Mouse (Mus musculus): Measurements from ENCODE around the gene Blvrb. TPM values are rescaled to one million over a fixed set of nuclear protein-coding genes. Genes with fewer than 3 reads are reported as not detected.

Gene Blvrb
- polyA plus RNA-seq, 1 experiment from 2014 or later: 112 TPM

DNA sequence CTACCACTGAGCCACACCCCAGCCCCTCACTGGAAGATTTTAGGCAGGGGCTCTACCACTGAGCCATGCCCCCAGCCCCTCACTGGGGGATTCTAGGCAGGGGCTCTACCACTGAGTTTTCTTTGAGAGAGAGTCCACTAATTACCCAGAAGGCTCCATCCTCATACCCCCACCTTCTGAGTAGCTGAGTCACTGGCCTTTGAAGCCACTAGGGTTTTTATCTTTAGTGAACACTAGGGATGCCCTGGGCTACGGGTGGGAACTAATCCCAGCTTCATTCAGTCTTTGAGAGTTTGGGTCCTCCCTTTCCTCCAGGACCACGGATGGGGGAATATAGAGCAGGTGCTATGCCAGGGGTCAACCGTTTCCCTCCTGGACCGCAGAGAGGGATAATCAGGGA lies 10.8 kb downstream of the Blvrb start:
- Histone ChIP-seq H3K4me3 (replicated peaks; ENCODE audit: low read length) (no peak overlapping the region), H3K9me3 (replicated peaks; ENCODE audit: control insufficient read depth, low read length) (no peaks in the 10 kb centered on the region), H3K9ac (ENCODE audit: low read length) (no peak overlapping the region), H3K27me3 (ENCODE audit: control insufficient read depth, insufficient read depth, low read length) (no peaks in the 10 kb centered on the region), H3K27ac (ENCODE audit: low read length) (no peak overlapping the region), H3K4me2 (ENCODE audit: low read depth, low read length) (no peak overlapping the region), H3K4me1 (ENCODE audit: control insufficient read depth, insufficient read depth, low read length) (no peaks in the 10 kb centered on the region), H3K36me3 (ENCODE audit: control insufficient read depth, insufficient read depth, low read length) (0 out of 2 replicates have a peak, but pooled peaks cover 1% of the 10 kb centered on the region)
- WGBS: 84% methylated on average over 4 of the region's 4 CpGs
- ATAC-seq (ENCODE audit: insufficient read depth, low FRiP score): no peak

GRCm38 (mm10) chr7:27459640-27460039 lies 11.9 kb downstream of the Blvrb start:
- Histone ChIP-seq H3K9ac (ENCODE audit: low read length) (no peak overlapping the region), H3K27ac (ENCODE audit: low read length) (no peak overlapping the region), H3K4me2 (ENCODE audit: low read depth, low read length) (no peak overlapping the region), H3K9me3 (replicated peaks; ENCODE audit: control insufficient read depth, low read length) (no peaks in the 10 kb centered on the region), H3K4me1 (ENCODE audit: control insufficient read depth, insufficient read depth, low read length) (no peaks in the 10 kb centered on the region), H3K27me3 (ENCODE audit: control insufficient read depth, insufficient read depth, low read length) (no peaks in the 10 kb centered on the region), H3K36me3 (ENCODE audit: control insufficient read depth, insufficient read depth, low read length) (0 out of 2 replicates have a peak, but pooled peaks cover 2% of the 10 kb centered on the region), H3K4me3 (replicated peaks; ENCODE audit: low read length) (no peak overlapping the region)
- WGBS: 88% methylated on average over 5 of the region's 5 CpGs
- no peak for ATAC-seq (ENCODE audit: insufficient read depth, low FRiP score)

GRCm38 (mm10) chr7:27460477-27460876 lies 12.7 kb downstream of the Blvrb start:
- WGBS: 76% methylated on average over 6 of the region's 6 CpGs
- Histone ChIP-seq H3K9ac (ENCODE audit: low read length) (no peak overlapping the region), H3K27ac (ENCODE audit: low read length) (no peak overlapping the region), H3K36me3 (ENCODE audit: control insufficient read depth, insufficient read depth, low read length) (0 out of 2 replicates have a peak, but pooled peaks cover 2% of the 10 kb centered on the region), H3K9me3 (replicated peaks; ENCODE audit: control insufficient read depth, low read length) (no peaks in the 10 kb centered on the region), H3K4me1 (ENCODE audit: control insufficient read depth, insufficient read depth, low read length) (no peaks in the 10 kb centered on the region), H3K4me3 (replicated peaks; ENCODE audit: low read length) (no peak overlapping the region), H3K4me2 (ENCODE audit: low read depth, low read length) (no peak overlapping the region), H3K27me3 (ENCODE audit: control insufficient read depth, insufficient read depth, low read length) (no peaks in the 10 kb centered on the region)
- no peak for ATAC-seq (ENCODE audit: insufficient read depth, low FRiP score)

DNA sequence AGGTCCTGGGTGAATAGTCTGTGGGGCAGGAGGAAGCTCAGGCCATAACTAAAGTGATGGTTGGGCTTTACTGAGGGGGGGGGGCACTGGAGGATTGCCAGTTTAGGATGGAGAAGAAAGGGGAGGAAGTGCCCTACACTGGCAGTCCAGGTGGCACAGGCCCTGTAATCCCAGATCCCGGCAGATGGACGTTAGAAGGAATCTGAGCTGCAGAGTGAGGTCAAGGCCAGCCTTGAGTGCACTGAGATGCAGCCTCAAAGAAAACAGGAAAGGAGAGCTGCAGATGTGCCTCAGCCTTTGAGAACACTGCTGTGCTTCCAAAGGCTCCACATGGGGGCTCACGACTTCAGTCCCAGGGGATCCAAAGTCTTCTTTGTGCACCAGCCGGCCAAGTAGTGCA lies 19.9 kb downstream of the Blvrb start:
- Histone ChIP-seq H3K36me3 (ENCODE audit: control insufficient read depth, insufficient read depth, low read length) (0 out of 2 replicates have a peak, but pooled peaks cover 2% of the 10 kb centered on the region), H3K4me1 (ENCODE audit: control insufficient read depth, insufficient read depth, low read length) (no peaks in the 10 kb centered on the region), H3K9ac (ENCODE audit: low read length) (no peak overlapping the region), H3K4me2 (ENCODE audit: low read depth, low read length) (no peak overlapping the region), H3K4me3 (replicated peaks; ENCODE audit: low read length) (no peak overlapping the region), H3K27me3 (ENCODE audit: control insufficient read depth, insufficient read depth, low read length) (no peaks in the 10 kb centered on the region), H3K9me3 (replicated peaks; ENCODE audit: control insufficient read depth, low read length) (no peaks in the 10 kb centered on the region), H3K27ac (ENCODE audit: low read length) (no peak overlapping the region)
- ATAC-seq (ENCODE audit: insufficient read depth, low FRiP score): 0 out of 2 replicates have a peak, but pooled peaks have one; percentile 15
- WGBS: 29% methylated on average over 4 of the region's 4 CpGs

- Histone ChIP-seq H3K36me3 (ENCODE audit: control insufficient read depth, insufficient read depth, low read length) (peaks cover 5% of the 10 kb centered on the region), H3K9me3 (replicated peaks; ENCODE audit: control insufficient read depth, low read length) (no peaks in the 10 kb centered on the region), H3K4me3 (replicated peaks; ENCODE audit: low read length) (no peak overlapping the region), H3K27me3 (ENCODE audit: control insufficient read depth, insufficient read depth, low read length) (no peaks in the 10 kb centered on the region), H3K4me1 (ENCODE audit: control insufficient read depth, insufficient read depth, low read length) (no peaks in the 10 kb centered on the region), H3K27ac (ENCODE audit: low read length) (no peak overlapping the region), H3K9ac (ENCODE audit: low read length) (no peak overlapping the region), H3K4me2 (ENCODE audit: low read depth, low read length) (no peak overlapping the region)
- ATAC-seq (ENCODE audit: insufficient read depth, low FRiP score): no peak
- 90% methylated on average over 11 of the region's 11 CpGs for WGBS
These were observed 23.8 kb downstream of the Blvrb start for GRCm38 (mm10) chr7:27471390-27472120.

DNA sequence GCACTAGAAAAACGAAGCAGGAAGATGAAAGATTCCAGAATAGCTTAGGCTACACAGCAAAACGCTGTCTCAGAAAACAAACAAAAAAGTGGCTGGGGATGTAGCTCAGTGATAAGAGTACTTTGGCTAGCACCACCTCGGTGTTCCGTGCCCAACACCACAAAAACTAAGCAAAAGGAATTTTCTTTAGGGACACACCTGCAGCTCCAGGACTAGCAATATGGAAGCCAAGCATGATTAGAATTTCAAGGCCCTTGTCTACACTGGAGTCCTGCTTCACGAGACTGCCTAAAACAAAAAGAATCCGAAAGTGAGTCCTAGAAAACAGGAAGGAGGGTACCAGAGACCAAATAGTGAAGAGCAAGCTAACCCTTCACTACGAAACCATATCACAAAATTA lies 24.8 kb downstream of the Blvrb start:
- Histone ChIP-seq H3K36me3 (ENCODE audit: control insufficient read depth, insufficient read depth, low read length) (peaks cover 10% of the 10 kb centered on the region), H3K4me2 (ENCODE audit: low read depth, low read length) (peak overlapping the region; percentile 57), H3K27ac (ENCODE audit: low read length) (peak overlapping the region; percentile 98), H3K9ac (ENCODE audit: low read length) (peak overlapping the region; percentile 83), H3K27me3 (ENCODE audit: control insufficient read depth, insufficient read depth, low read length) (no peaks in the 10 kb centered on the region), H3K4me3 (replicated peaks; ENCODE audit: low read length) (peak overlapping the region; percentile 79), H3K9me3 (replicated peaks; ENCODE audit: control insufficient read depth, low read length) (no peaks in the 10 kb centered on the region), H3K4me1 (ENCODE audit: control insufficient read depth, insufficient read depth, low read length) (no peaks in the 10 kb centered on the region)
- 17% methylated on average over 7 of the region's 7 CpGs for WGBS
- ATAC-seq (ENCODE audit: insufficient read depth, low FRiP score): no peak

DNA sequence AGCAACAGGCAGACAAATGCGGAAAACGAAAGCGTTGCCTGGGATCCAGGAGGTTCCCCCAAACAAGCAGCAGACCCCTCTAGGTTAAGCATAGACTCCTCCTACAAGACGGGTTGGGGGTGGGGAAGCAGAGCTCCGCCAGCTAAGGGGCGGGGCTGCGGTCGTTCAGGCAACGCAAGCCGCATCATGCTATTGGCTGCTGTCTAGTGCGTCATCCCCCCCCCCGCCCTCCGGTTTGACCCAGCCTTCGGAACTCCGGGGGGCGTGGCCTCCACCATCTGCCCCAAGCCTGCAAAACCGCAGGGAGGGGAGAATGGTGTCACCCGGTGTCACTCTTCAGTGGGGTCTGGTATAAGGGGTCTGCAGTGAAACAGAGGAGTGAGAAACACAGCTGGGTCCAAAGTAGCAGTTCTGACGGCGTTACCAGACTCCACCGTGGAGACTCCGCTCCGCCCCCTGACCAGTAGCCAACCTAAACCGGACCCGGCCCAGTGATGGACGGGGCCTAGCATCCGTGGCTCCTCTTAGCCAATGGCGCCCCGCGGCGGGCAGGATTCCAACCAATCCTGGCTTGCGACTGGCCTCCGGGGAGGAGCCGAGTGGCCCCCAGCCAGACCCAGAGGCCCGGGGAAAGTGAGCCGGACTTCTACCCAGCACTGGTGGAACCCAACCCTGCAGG lies 25.5 kb downstream of the Blvrb start, which contains the start of gene Sertad3:
Sertad3 (plus strand) TSS at position 613 of the 679 bp plus-strand sequence.
- peaks cover 6% of the 10 kb centered on the region for H3K4me1 ChIP-seq (ENCODE audit: control insufficient read depth, insufficient read depth, low read length)
- peaks cover 10% of the 10 kb centered on the region for H3K36me3 ChIP-seq (ENCODE audit: control insufficient read depth, insufficient read depth, low read length)
- WGBS: under 1% methylated on average over 36 of the region's 36 CpGs
- H3K27me3 ChIP-seq (ENCODE audit: control insufficient read depth, insufficient read depth, low read length): no peaks in the 10 kb centered on the region
- peak; percentile 92 for ATAC-seq (ENCODE audit: insufficient read depth, low FRiP score)
- peak within 1 kb of the TSS; percentile 65 for H3K4me2 ChIP-seq (ENCODE audit: low read depth, low read length)
- peak within 1 kb of the TSS; percentile 79 for H3K4me3 ChIP-seq (replicated peaks; ENCODE audit: low read length)
- peak within 1 kb of the TSS; percentile 98 for H3K27ac ChIP-seq (ENCODE audit: low read length)
- no peaks in the 10 kb centered on the region for H3K9me3 ChIP-seq (replicated peaks; ENCODE audit: control insufficient read depth, low read length)
- H3K9ac ChIP-seq (ENCODE audit: low read length): peak within 1 kb of the TSS; percentile 83

DNA sequence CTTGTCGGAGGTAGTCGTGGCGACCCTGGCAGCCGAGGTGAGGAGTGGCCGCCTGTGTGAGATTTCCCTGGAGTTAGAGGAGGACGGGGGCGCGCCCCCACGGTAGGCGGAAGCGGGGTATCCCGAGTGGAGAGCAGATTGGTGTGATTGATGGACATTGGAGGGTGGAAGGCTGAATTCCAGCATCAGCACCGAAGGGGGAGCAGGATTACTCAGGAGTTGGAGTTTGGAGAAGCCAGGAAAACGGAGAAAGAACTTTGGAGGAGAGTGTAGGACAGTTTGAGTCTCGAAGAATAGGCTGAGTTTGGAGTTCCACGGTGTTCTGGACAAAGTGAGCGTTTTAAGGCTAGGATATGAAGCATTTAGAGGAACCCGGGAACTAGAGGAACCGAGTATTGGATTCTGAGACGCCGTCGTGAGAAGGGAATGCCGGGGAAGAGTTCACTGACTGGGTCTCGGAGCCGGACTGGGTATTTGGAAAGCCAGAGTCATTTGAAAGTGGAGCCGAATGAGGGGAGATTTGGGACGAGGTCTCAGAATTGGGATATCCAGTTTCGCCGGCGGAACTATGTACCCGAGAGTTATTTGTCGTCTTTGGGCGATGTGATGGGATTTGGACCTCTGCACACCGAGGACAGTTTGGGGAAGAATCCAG lies 26.2 kb downstream of the Blvrb start:
- WGBS: under 1% methylated on average over 34 of the region's 34 CpGs
- H3K4me1 ChIP-seq (ENCODE audit: control insufficient read depth, insufficient read depth, low read length): peaks cover 10% of the 10 kb centered on the region
- no peaks in the 10 kb centered on the region for H3K27me3 ChIP-seq (ENCODE audit: control insufficient read depth, insufficient read depth, low read length)
- peak overlapping the region; percentile 65 for H3K4me2 ChIP-seq (ENCODE audit: low read depth, low read length)
- peaks cover 10% of the 10 kb centered on the region for H3K36me3 ChIP-seq (ENCODE audit: control insufficient read depth, insufficient read depth, low read length)
- no peak for ATAC-seq (ENCODE audit: insufficient read depth, low FRiP score)
- H3K27ac ChIP-seq (ENCODE audit: low read length): peak overlapping the region; percentile 98
- H3K9me3 ChIP-seq (replicated peaks; ENCODE audit: control insufficient read depth, low read length): no peaks in the 10 kb centered on the region
- peak overlapping the region; percentile 79 for H3K4me3 ChIP-seq (replicated peaks; ENCODE audit: low read length)
- peak overlapping the region; percentile 83 for H3K9ac ChIP-seq (ENCODE audit: low read length)
